Mouse (Mus musculus) MEL (cell line): ENCODE data around the gene Arl13b. TPM values are rescaled to one million over a fixed set of nuclear protein-coding genes. Genes with fewer than 3 reads are reported as not detected.

Experiments used
- DNase-seq: peaks from one replicate; pipeline ENCODE4 v3.0.0; 2011; ENCODE audit warnings: low read depth, low spot score
- H3K27ac ChIP-seq: 2 replicates; pipeline ENCODE4 v1.5.1; 2012; ENCODE audit warnings: low read depth, mild to moderate bottlenecking, control low read depth, low read length, moderate library complexity; ENCODE audit not compliant: control insufficient read depth
- H3K27me3 ChIP-seq, 2 experiments: fragments of 150-350 bp in 1 of 2; sonication (generic) in 1 of 2; 2 replicates each; pipeline ENCODE4 v1.6.1; 2012; ENCODE audit warnings: low read length in 2 of 2, mild to moderate bottlenecking in 2 of 2, improper control_type of control experiment in 1 of 2, moderate library complexity in 1 of 2; ENCODE audit not compliant: insufficient read depth in 2 of 2, control insufficient read depth in 1 of 2
- H3K36me3 ChIP-seq, 2 experiments: 2 replicates each; pipeline ENCODE4 v1.6.1; 2012 to 2014; ENCODE audit warnings: low read length in 2 of 2, improper control_type of control experiment in 1 of 2, inconsistent platforms in 1 of 2, mild to moderate bottlenecking in 1 of 2; ENCODE audit not compliant: insufficient read depth in 2 of 2, control insufficient read depth in 1 of 2
- H3K4me1 ChIP-seq, 2 experiments: fragments of 150-350 bp in 1 of 2; sonication (generic) in 1 of 2; 2 replicates each; pipeline ENCODE4 v1.6.1; 2012; ENCODE audit warnings: low read length in 2 of 2, improper control_type of control experiment in 1 of 2, mild to moderate bottlenecking in 1 of 2; ENCODE audit not compliant: insufficient read depth in 2 of 2, control insufficient read depth in 1 of 2
- H3K4me3 ChIP-seq, 2 experiments: fragments of 150-350 bp in 1 of 2; sonication (generic) in 1 of 2; 2 replicates each; pipeline ENCODE4 v1.5.1; 2012; ENCODE audit warnings: low read depth in 2 of 2, low read length in 2 of 2, mild to moderate bottlenecking in 2 of 2, moderate library complexity in 2 of 2, control low read depth in 1 of 2, improper control_type of control experiment in 1 of 2; ENCODE audit not compliant: control insufficient read depth in 1 of 2, insufficient read depth in 1 of 2
- H3K79me2 ChIP-seq: 2 replicates; pipeline ENCODE4 v1.6.1; 2012; ENCODE audit warnings: mild to moderate bottlenecking, low read length, moderate library complexity; ENCODE audit not compliant: control insufficient read depth, poor library complexity, insufficient read depth
- H3K9ac ChIP-seq: 2 replicates; pipeline ENCODE4 v1.6.1; 2012; ENCODE audit warnings: low read depth, mild to moderate bottlenecking, control low read depth, low read length, moderate library complexity; ENCODE audit not compliant: control insufficient read depth, poor library complexity, severe bottlenecking
- H3K9me3 ChIP-seq: fragments of 150-350 bp; sonication (generic); replicated peaks from 2 replicates; pipeline ENCODE4 v1.6.1; 2012; ENCODE audit warnings: mild to moderate bottlenecking, low read length, improper control_type of control experiment, moderate library complexity; ENCODE audit not compliant: insufficient read depth
- BHLHE40 ChIP-seq: IDR thresholded peaks from 2 replicates; pipeline ENCODE4 v1.6.1; 2012; ENCODE audit warnings: low read depth, mild to moderate bottlenecking, inconsistent platforms, low read length, improper control_type of control experiment, borderline replicate concordance
- CHD2 ChIP-seq: IDR thresholded peaks from 2 replicates; pipeline ENCODE4 v1.6.1; 2011; ENCODE audit warnings: low read length, improper control_type of control experiment
- ELF1 ChIP-seq: IDR thresholded peaks from 2 replicates; pipeline ENCODE4 v1.6.1; 2014; ENCODE audit warnings: low read depth, mild to moderate bottlenecking, inconsistent platforms, low read length, improper control_type of control experiment, moderate library complexity
- EP300 ChIP-seq, 2 experiments: IDR thresholded peaks; 2 replicates each; pipeline ENCODE4 v1.6.1; 2011; ENCODE audit warnings: improper control_type of control experiment in 2 of 2, low read length in 2 of 2, low read depth in 1 of 2, mild to moderate bottlenecking in 1 of 2
- ETS1 ChIP-seq: IDR thresholded peaks from 2 replicates; pipeline ENCODE4 v1.6.1; 2012; ENCODE audit warnings: low read depth, mild to moderate bottlenecking, inconsistent platforms, low read length, improper control_type of control experiment, moderate library complexity
- GATA1 ChIP-seq: IDR thresholded peaks from 2 replicates; pipeline ENCODE4 v1.6.1; 2011; ENCODE audit warnings: low read depth, low read length, improper control_type of control experiment
- HCFC1 ChIP-seq: IDR thresholded peaks from 2 replicates; pipeline ENCODE4 v1.6.1; 2012; ENCODE audit warnings: low read depth, mild to moderate bottlenecking, inconsistent platforms, low read length, improper control_type of control experiment, moderate library complexity
- JUND ChIP-seq: IDR thresholded peaks from 2 replicates; pipeline ENCODE4 v1.6.1; 2011; ENCODE audit warnings: low read depth, mild to moderate bottlenecking, improper control_type of control experiment, low read length
- KAT2A ChIP-seq: conservative IDR thresholded peaks from 2 replicates; pipeline ENCODE4 v1.6.1; 2012; ENCODE audit warnings: low read depth, low read length, improper control_type of control experiment, inconsistent platforms
- MAFK ChIP-seq: IDR thresholded peaks from 2 replicates; pipeline ENCODE4 v1.6.1; 2011; ENCODE audit warnings: low read depth, mild to moderate bottlenecking, low read length, improper control_type of control experiment, borderline replicate concordance
- MAX ChIP-seq: IDR thresholded peaks from 2 replicates; pipeline ENCODE4 v1.6.1; 2011; ENCODE audit warnings: low read length, improper control_type of control experiment
- MAZ ChIP-seq: IDR thresholded peaks from 2 replicates; pipeline ENCODE4 v1.6.1; 2012; ENCODE audit warnings: low read depth, mild to moderate bottlenecking, inconsistent platforms, low read length, improper control_type of control experiment
- MYB ChIP-seq: IDR thresholded peaks from 2 replicates; pipeline ENCODE4 v1.6.1; 2011; ENCODE audit warnings: mild to moderate bottlenecking, low read depth, low read length, improper control_type of control experiment
- POLR2A ChIP-seq, 2 experiments: IDR thresholded peaks; 2 replicates each; pipeline ENCODE4 v1.6.1; 2011 to 2012; ENCODE audit warnings: low read length in 2 of 2, mild to moderate bottlenecking in 2 of 2, control low read depth in 1 of 2, improper control_type of control experiment in 1 of 2, low read depth in 1 of 2, moderate library complexity in 1 of 2; ENCODE audit not compliant: control insufficient read depth in 1 of 2, insufficient read depth in 1 of 2, poor library complexity in 1 of 2
- POLR2AphosphoS2 ChIP-seq: IDR thresholded peaks from 2 replicates; pipeline ENCODE4 v1.6.1; 2011; ENCODE audit warnings: low read length, improper control_type of control experiment
- SMC3 ChIP-seq: IDR thresholded peaks from 2 replicates; pipeline ENCODE4 v1.6.1; 2011; ENCODE audit warnings: low read depth, low read length, improper control_type of control experiment
- TAL1 ChIP-seq: IDR thresholded peaks from 2 replicates; pipeline ENCODE4 v1.6.1; 2012; ENCODE audit warnings: mild to moderate bottlenecking, inconsistent platforms, low read length, moderate library complexity, mixed read lengths
- TBP ChIP-seq: IDR thresholded peaks from 2 replicates; pipeline ENCODE4 v1.8.0; 2011; ENCODE audit warnings: low read depth, low read length, improper control_type of control experiment
- TCF12 ChIP-seq: IDR thresholded peaks from 2 replicates; pipeline ENCODE4 v1.6.1; 2014; ENCODE audit warnings: low read depth, mild to moderate bottlenecking, inconsistent platforms, low read length, improper control_type of control experiment, moderate library complexity
- UBTF ChIP-seq: IDR thresholded peaks from 2 replicates; pipeline ENCODE4 v1.6.1; 2012; ENCODE audit warnings: low read depth, mild to moderate bottlenecking, inconsistent platforms, low read length, improper control_type of control experiment, moderate library complexity, borderline replicate concordance; ENCODE audit not compliant: insufficient read depth
- ZC3H11A ChIP-seq: IDR thresholded peaks from 2 replicates; pipeline ENCODE4 v1.6.1; 2012; ENCODE audit warnings: low read depth, mild to moderate bottlenecking, inconsistent platforms, low read length, improper control_type of control experiment
- ZNF384 ChIP-seq: IDR thresholded peaks from 2 replicates; pipeline ENCODE4 v1.6.1; 2012; ENCODE audit warnings: low read depth, mild to moderate bottlenecking, inconsistent platforms, low read length, improper control_type of control experiment
- polyA plus RNA-seq, 2 experiments: library from polyadenylated mRNA; stranded (reverse) in 1 of 2; unstranded in 1 of 2; fragments of >175 nt in 1 of 2; fragments of >200 nt in 1 of 2; gene quantifications; 2 replicates each; pipeline versions ENCODE4 v1.2.1 to v1.2.4; 2012; ENCODE audit warnings: low replicate concordance in 2 of 2, low read depth in 1 of 2; ENCODE audit not compliant: insufficient read length in 2 of 2, insufficient read depth in 1 of 2, missing spikeins in 1 of 2
- total RNA-seq: library from RNA; depleted of rRNA; stranded (reverse); fragments of 300-350 nt; gene quantifications from 2 replicates; pipeline ENCODE4 v1.2.3, GENCODE M21; 2012

Arl13b gene
- total and polyA plus RNA-seq, 3 experiments = 3.2 to 4.3 TPM; not detected in 1

DNA sequence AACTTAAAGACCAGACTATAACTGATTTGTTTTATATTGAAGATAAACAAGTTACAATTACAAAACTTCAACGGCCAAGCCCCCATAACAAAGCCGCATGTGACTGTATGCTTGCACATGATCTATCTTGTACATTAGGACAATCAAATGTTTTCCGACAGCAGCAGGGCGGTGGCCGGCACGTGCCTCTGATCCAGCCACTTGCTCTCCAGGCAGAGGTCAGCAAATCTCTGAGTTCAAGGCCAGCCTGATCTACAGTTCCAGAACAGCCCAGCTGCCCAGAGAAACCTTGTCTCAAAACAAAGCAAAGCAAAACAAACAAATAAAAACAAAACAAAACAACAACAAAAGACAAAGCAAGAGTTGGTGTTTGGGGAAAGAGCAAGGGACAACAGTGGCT, 8.5 kb upstream of the Arl13b start:
- no peak overlapping the region for H3K9ac ChIP-seq
- no peak for DNase-seq
- TF ChIP-seq HCFC1 (no peak), UBTF (no peak), EP300 (IDR thresholded peaks at IDR 0.05; ENCODE audit: low read depth in 1 of 2, low read length in 2 of 2) (no peak), ZNF384 (no peak), TBP (no peak), BHLHE40 (no peak), MAFK (no peak), MAX (no peak), MYB (no peak), TAL1 (no peak), CHD2 (no peak), TCF12 (no peak), POLR2AphosphoS2 (no peak), ETS1 (no peak), JUND (no peak)
- H3K4me3 ChIP-seq = no peak overlapping the region
- no peak overlapping the region for H3K27ac ChIP-seq
- no peaks in the 10 kb centered on the region for H3K9me3 ChIP-seq
- H3K4me1 ChIP-seq = peaks cover 11 to 18% of the 10 kb centered on the region in 2 experiments
- H3K79me2 ChIP-seq = no peaks in the 10 kb centered on the region
- H3K27me3 ChIP-seq = no peaks in the 10 kb centered on the region
- H3K36me3 ChIP-seq = peaks cover 0 to 18% of the 10 kb centered on the region in 2 experiments; a peak in 2 of 4 replicates

GRCm38 (mm10) chr16:62854191-62855068, 7.6 kb upstream of the Arl13b start, which contains the start of gene Pros1:
Gene Pros1 (plus strand): TSS chr16:62854307.
- H3K27me3 ChIP-seq = no peaks in the 10 kb centered on the region
- no peak within 1 kb of the TSS for H3K27ac ChIP-seq
- H3K4me3 ChIP-seq = peak within 1 kb of the TSS; percentile 71 to 83
- no peak for TF ChIP-seq GATA1
- no peak for TF ChIP-seq EP300 (IDR thresholded peaks at IDR 0.05; ENCODE audit: low read depth in 1 of 2, low read length in 2 of 2)
- 0 out of 2 replicates have a peak, but pooled peaks have one; percentile 60 for TF ChIP-seq UBTF
- TF ChIP-seq TCF12 = no peak
- no peak for TF ChIP-seq SMC3
- no peak for TF ChIP-seq ELF1
- no peak for TF ChIP-seq KAT2A
- TF ChIP-seq MAZ = no peak
- TF ChIP-seq POLR2A (IDR thresholded peaks at IDR 0.05; ENCODE audit: control insufficient read depth in 1 of 2, insufficient read depth in 1 of 2, low read depth in 1 of 2, low read length in 2 of 2, poor library complexity in 1 of 2) = 0 out of 4 replicates have a peak, but pooled peaks of 1 of the 2 experiments have one; percentile 42
- no peak for TF ChIP-seq ZC3H11A
- TF ChIP-seq, all 39 proteins: peak for 2
- H3K4me1 ChIP-seq = peaks cover 11 to 18% of the 10 kb centered on the region in 2 experiments
- DNase-seq = peak; percentile 48
- peak within 1 kb of the TSS; percentile 84 for H3K9ac ChIP-seq
- no peaks in the 10 kb centered on the region for H3K9me3 ChIP-seq
- no peaks in the 10 kb centered on the region for H3K79me2 ChIP-seq
- peaks cover 0 to 18% of the 10 kb centered on the region in 2 experiments; a peak in 2 of 4 replicates for H3K36me3 ChIP-seq
